Mouse (Mus musculus): ENCODE results near the gene Efna5. TPM values are rescaled to one million over a fixed set of nuclear protein-coding genes. Genes with fewer than 3 reads are reported as not detected.

The Efna5 gene
- polyA plus RNA-seq, 1 experiment from 2014 or later = 17.3 TPM

- WGBS = 78% methylated on average over 10 of the region's 10 CpGs
These were observed 289.3 kb downstream of the Efna5 start for GRCm38 (mm10) chr17:62591581-62592435.

GRCm38 (mm10) chr17:62590685-62591460 lies 290.2 kb downstream of the Efna5 start:
- H3K4me2 ChIP-seq (ENCODE audit: low read length) = no peak overlapping the region
- H3K4me3 ChIP-seq (replicated peaks; ENCODE audit: low read depth, low read length) = no peak overlapping the region
- H3K4me1 ChIP-seq (replicated peaks; ENCODE audit: insufficient read depth, low read length) = no peaks in the 10 kb centered on the region
- no peaks in the 10 kb centered on the region for H3K9me3 ChIP-seq (replicated peaks; ENCODE audit: low read length)
- WGBS = 76% methylated on average over 9 of the region's 9 CpGs
- no peaks in the 10 kb centered on the region for H3K27me3 ChIP-seq (ENCODE audit: insufficient read depth, low read length)
- H3K9ac ChIP-seq (ENCODE audit: low read depth, low read length) = no peak overlapping the region
- no peaks in the 10 kb centered on the region for H3K36me3 ChIP-seq (ENCODE audit: insufficient read depth, low read length)
- H3K27ac ChIP-seq = no peak overlapping the region
- DNase-seq (ENCODE audit: low spot score) (no peak), ATAC-seq (replicated peaks; ENCODE audit: low FRiP score, low read depth) (no peak)
- TF ChIP-seq CTCF (IDR thresholded peaks at IDR 0.05; ENCODE audit: low read depth) = no peak

More at GRCm38 (mm10) chr17:62591581-62592435, 289.3 kb downstream of the Efna5 start:
- Histone ChIP-seq H3K27ac (no peak overlapping the region), H3K9me3 (replicated peaks; ENCODE audit: low read length) (no peaks in the 10 kb centered on the region), H3K27me3 (ENCODE audit: insufficient read depth, low read length) (no peaks in the 10 kb centered on the region), H3K9ac (ENCODE audit: low read depth, low read length) (no peak overlapping the region), H3K4me2 (ENCODE audit: low read length) (no peak overlapping the region), H3K4me1 (replicated peaks; ENCODE audit: insufficient read depth, low read length) (no peaks in the 10 kb centered on the region), H3K4me3 (replicated peaks; ENCODE audit: low read depth, low read length) (no peak overlapping the region), H3K36me3 (ENCODE audit: insufficient read depth, low read length) (no peaks in the 10 kb centered on the region)
- no peak for TF ChIP-seq CTCF (IDR thresholded peaks at IDR 0.05; ENCODE audit: low read depth)
- DNase-seq (ENCODE audit: low spot score) (no peak), ATAC-seq (replicated peaks; ENCODE audit: low FRiP score, low read depth) (no peak)

GRCm38 (mm10) chr17:62580127-62580526 lies 301.0 kb downstream of the Efna5 start:
- TF ChIP-seq CTCF (IDR thresholded peaks at IDR 0.05; ENCODE audit: low read depth) = no peak
- Histone ChIP-seq H3K4me3 (replicated peaks; ENCODE audit: low read depth, low read length) (no peak overlapping the region), H3K9me3 (replicated peaks; ENCODE audit: low read length) (no peaks in the 10 kb centered on the region), H3K27me3 (ENCODE audit: insufficient read depth, low read length) (no peaks in the 10 kb centered on the region), H3K36me3 (ENCODE audit: insufficient read depth, low read length) (no peaks in the 10 kb centered on the region), H3K9ac (ENCODE audit: low read depth, low read length) (no peak overlapping the region), H3K4me1 (replicated peaks; ENCODE audit: insufficient read depth, low read length) (no peaks in the 10 kb centered on the region), H3K4me2 (ENCODE audit: low read length) (no peak overlapping the region), H3K27ac (no peak overlapping the region)
- WGBS = 63% methylated on average over 6 of the region's 6 CpGs
- no peak for ATAC-seq (replicated peaks; ENCODE audit: low FRiP score, low read depth)
- no peak for DNase-seq (ENCODE audit: low spot score)

DNA sequence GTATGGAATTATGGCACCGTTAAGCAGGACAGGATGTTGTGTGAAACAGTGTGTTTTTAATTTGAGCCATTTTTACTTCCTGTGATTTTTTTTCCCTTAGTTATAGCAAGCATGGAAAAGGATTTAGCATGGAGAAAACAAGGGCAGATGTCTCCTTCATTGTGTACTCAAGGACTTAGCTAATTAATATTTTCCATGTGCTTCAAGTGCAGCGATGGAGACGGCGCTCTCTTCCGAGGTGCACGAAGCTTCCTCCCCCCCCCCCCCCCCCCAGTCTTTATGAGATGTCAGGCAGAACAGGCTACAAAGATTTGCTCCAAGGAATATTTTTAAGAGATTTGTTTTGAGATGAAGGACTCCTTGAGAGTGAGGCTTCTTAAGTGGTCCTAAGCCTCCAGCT lies 301.5 kb downstream of the Efna5 start:
- no peak for DNase-seq (ENCODE audit: low spot score)
- no peaks in the 10 kb centered on the region for H3K27me3 ChIP-seq (ENCODE audit: insufficient read depth, low read length)
- H3K36me3 ChIP-seq (ENCODE audit: insufficient read depth, low read length) = no peaks in the 10 kb centered on the region
- WGBS = 72% methylated on average over 6 of the region's 6 CpGs
- H3K27ac ChIP-seq = no peak overlapping the region
- no peak for ATAC-seq (replicated peaks; ENCODE audit: low FRiP score, low read depth)
- no peak overlapping the region for H3K9ac ChIP-seq (ENCODE audit: low read depth, low read length)
- H3K9me3 ChIP-seq (replicated peaks; ENCODE audit: low read length) = no peaks in the 10 kb centered on the region
- no peak overlapping the region for H3K4me3 ChIP-seq (replicated peaks; ENCODE audit: low read depth, low read length)
- no peak overlapping the region for H3K4me2 ChIP-seq (ENCODE audit: low read length)
- H3K4me1 ChIP-seq (replicated peaks; ENCODE audit: insufficient read depth, low read length) = 0 out of 2 replicates have a peak, but pooled peaks cover under 1% of the 10 kb centered on the region
- TF ChIP-seq CTCF (IDR thresholded peaks at IDR 0.05; ENCODE audit: low read depth) = no peak

DNA sequence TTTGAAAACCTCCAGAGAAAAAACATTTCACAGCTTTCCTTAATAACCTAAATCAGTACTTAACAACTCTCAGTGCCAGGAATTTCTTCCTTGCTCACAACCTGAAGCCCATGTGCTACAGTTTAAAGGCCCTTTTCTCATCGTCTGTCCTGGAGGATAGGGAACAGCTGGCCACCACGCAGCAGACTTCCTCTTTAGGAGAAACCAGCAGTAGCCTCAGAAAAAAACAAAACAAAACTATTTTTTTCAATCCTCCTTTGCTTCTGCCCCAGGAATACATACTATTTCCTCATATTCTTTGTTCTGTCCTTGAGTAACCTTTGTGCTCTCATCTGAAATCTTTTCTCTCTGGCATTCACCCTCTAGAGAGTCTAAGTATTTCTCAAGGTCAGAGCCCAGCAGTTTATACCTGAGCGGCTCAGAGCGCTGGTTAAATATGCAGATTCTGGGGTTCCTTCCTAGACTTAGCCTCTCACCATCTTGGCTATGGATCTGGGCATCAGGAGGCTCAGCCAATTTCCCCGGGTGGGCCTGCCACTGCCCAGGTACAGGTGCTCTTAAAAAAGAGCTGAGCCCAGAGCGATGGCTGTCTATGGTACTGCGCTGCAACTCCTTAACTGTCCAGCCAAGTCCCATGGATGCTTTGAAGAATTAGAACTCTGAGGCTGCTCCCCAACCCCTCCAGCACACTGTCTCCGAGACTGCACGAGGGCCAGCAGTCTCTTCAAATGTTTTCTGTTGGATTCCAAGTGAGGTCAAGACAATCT lies 306.4 kb downstream of the Efna5 start:
- no peak overlapping the region for H3K4me2 ChIP-seq (ENCODE audit: low read length)
- no peaks in the 10 kb centered on the region for H3K36me3 ChIP-seq (ENCODE audit: insufficient read depth, low read length)
- H3K27ac ChIP-seq = no peak overlapping the region
- H3K4me1 ChIP-seq (replicated peaks; ENCODE audit: insufficient read depth, low read length) = 0 out of 2 replicates have a peak, but pooled peaks cover 4% of the 10 kb centered on the region
- ATAC-seq (replicated peaks; ENCODE audit: low FRiP score, low read depth) (0 out of 2 replicates have a peak, but pooled peaks have one; percentile 7), DNase-seq (ENCODE audit: low spot score) (peak; percentile 52)
- TF ChIP-seq CTCF (IDR thresholded peaks at IDR 0.05; ENCODE audit: low read depth) = no peak
- H3K4me3 ChIP-seq (replicated peaks; ENCODE audit: low read depth, low read length) = no peak overlapping the region
- H3K27me3 ChIP-seq (ENCODE audit: insufficient read depth, low read length) = no peaks in the 10 kb centered on the region
- no peaks in the 10 kb centered on the region for H3K9me3 ChIP-seq (replicated peaks; ENCODE audit: low read length)
- H3K9ac ChIP-seq (ENCODE audit: low read depth, low read length) = no peak overlapping the region
- 74% methylated on average over 9 of the region's 9 CpGs for whole genome bisulfite sequencing

- no peak overlapping the region for H3K9ac ChIP-seq (ENCODE audit: low read depth, low read length)
- H3K4me2 ChIP-seq (ENCODE audit: low read length) = no peak overlapping the region
- H3K9me3 ChIP-seq (replicated peaks; ENCODE audit: low read length) = no peaks in the 10 kb centered on the region
- no peak for ATAC-seq (replicated peaks; ENCODE audit: low FRiP score, low read depth)
- no peaks in the 10 kb centered on the region for H3K36me3 ChIP-seq (ENCODE audit: insufficient read depth, low read length)
- H3K4me3 ChIP-seq (replicated peaks; ENCODE audit: low read depth, low read length) = no peak overlapping the region
- H3K27ac ChIP-seq = no peak overlapping the region
- H3K27me3 ChIP-seq (ENCODE audit: insufficient read depth, low read length) = no peaks in the 10 kb centered on the region
- DNase-seq (ENCODE audit: low spot score) = no peak
- TF ChIP-seq CTCF (IDR thresholded peaks at IDR 0.05; ENCODE audit: low read depth) = no peak
- H3K4me1 ChIP-seq (replicated peaks; ENCODE audit: insufficient read depth, low read length) = 0 out of 2 replicates have a peak, but pooled peaks cover 4% of the 10 kb centered on the region
- 62% methylated on average over 1 of the region's 1 CpGs for WGBS
These were observed 311.0 kb downstream of the Efna5 start for GRCm38 (mm10) chr17:62570101-62570500.

Data from kidney, postnatal 0 days (tissue).